Mouse (Mus musculus): ENCODE measurements around the gene Catsperd. TPM values are rescaled to one million over a fixed set of nuclear protein-coding genes. Genes with fewer than 3 reads are reported as not detected.

Gene Catsperd
- not detected in 2 replicates for polyA plus RNA-seq (2012; ENCODE audit: insufficient read depth, insufficient read length, missing spikeins)

- no peak for TF ChIP-seq POLR2A (IDR thresholded peaks at IDR 0.05; ENCODE audit: borderline replicate concordance, low read depth, low read length)
- no peak for TF ChIP-seq CTCF (IDR thresholded peaks at IDR 0.05; ENCODE audit: low read depth, low read length)
- H3K27ac ChIP-seq (ENCODE audit: insufficient read depth, low read depth, low read length) = no peak within 1 kb of the TSS
- peak within 1 kb of the TSS; percentile 97 for H3K4me3 ChIP-seq (ENCODE audit: insufficient read depth, low read length)
- H3K4me1 ChIP-seq (ENCODE audit: control insufficient read depth, insufficient read depth, low read length) = peaks cover 14% of the 10 kb centered on the region
Measured at GRCm38 (mm10) chr17:56627530-56628277, at the start of gene Catsperd. TSS of gene Catsperd (plus strand) at chr17:56628143.

GRCm38 (mm10) chr17:56583071-56583470 lies 44.9 kb upstream of the Catsperd start:
- Histone ChIP-seq H3K27ac (ENCODE audit: insufficient read depth, low read depth, low read length) (peak overlapping the region; percentile 99), H3K4me1 (ENCODE audit: control insufficient read depth, insufficient read depth, low read length) (peaks cover 27% of the 10 kb centered on the region), H3K4me3 (ENCODE audit: insufficient read depth, low read length) (peak overlapping the region; percentile 99)
- no peak for TF ChIP-seq CTCF (IDR thresholded peaks at IDR 0.05; ENCODE audit: low read depth, low read length)
- TF ChIP-seq POLR2A (IDR thresholded peaks at IDR 0.05; ENCODE audit: borderline replicate concordance, low read depth, low read length) = no peak

GRCm38 (mm10) chr17:56583611-56584256 lies 44.2 kb upstream of the Catsperd start:
- H3K27ac ChIP-seq (ENCODE audit: insufficient read depth, low read depth, low read length) = peak overlapping the region; percentile 99

GRCm38 (mm10) chr17:56584257-56585130 lies 43.4 kb upstream of the Catsperd start, which contains the start of the genes Safb2 and Safb:
TSS of gene Safb2 (minus strand) at chr17:56584585.
TSS of gene Safb (plus strand) at chr17:56584825.
- peak within 1 kb of the TSS; percentile 99 for H3K4me3 ChIP-seq (ENCODE audit: insufficient read depth, low read length)
- peak within 1 kb of the TSS; percentile 99 for H3K27ac ChIP-seq (ENCODE audit: insufficient read depth, low read depth, low read length)
- TF ChIP-seq POLR2A (IDR thresholded peaks at IDR 0.05; ENCODE audit: borderline replicate concordance, low read depth, low read length) = peak; percentile 31; the same call in 1 of the 2 replicates
- TF ChIP-seq CTCF (IDR thresholded peaks at IDR 0.05; ENCODE audit: low read depth, low read length) = no peak
- peaks cover 27% of the 10 kb centered on the region for H3K4me1 ChIP-seq (ENCODE audit: control insufficient read depth, insufficient read depth, low read length)

More at GRCm38 (mm10) chr17:56583611-56584256, 44.2 kb upstream of the Catsperd start:
- TF ChIP-seq CTCF (IDR thresholded peaks at IDR 0.05; ENCODE audit: low read depth, low read length) (no peak), POLR2A (IDR thresholded peaks at IDR 0.05; ENCODE audit: borderline replicate concordance, low read depth, low read length) (no peak)
- Histone ChIP-seq H3K4me3 (ENCODE audit: insufficient read depth, low read length) (peak overlapping the region; percentile 99), H3K4me1 (ENCODE audit: control insufficient read depth, insufficient read depth, low read length) (peaks cover 27% of the 10 kb centered on the region)

GRCm38 (mm10) chr17:56585171-56585821 lies 42.6 kb upstream of the Catsperd start:
- H3K27ac ChIP-seq (ENCODE audit: insufficient read depth, low read depth, low read length) = peak overlapping the region; percentile 96
- H3K4me1 ChIP-seq (ENCODE audit: control insufficient read depth, insufficient read depth, low read length) = peaks cover 27% of the 10 kb centered on the region
- TF ChIP-seq CTCF (IDR thresholded peaks at IDR 0.05; ENCODE audit: low read depth, low read length) = no peak
- peak overlapping the region; percentile 85 for H3K4me3 ChIP-seq (ENCODE audit: insufficient read depth, low read length)

GRCm38 (mm10) chr17:56587773-56588172 lies 40.2 kb upstream of the Catsperd start:
- Histone ChIP-seq H3K27ac (ENCODE audit: insufficient read depth, low read depth, low read length) (no peak overlapping the region), H3K4me1 (ENCODE audit: control insufficient read depth, insufficient read depth, low read length) (peaks cover 11% of the 10 kb centered on the region), H3K4me3 (ENCODE audit: insufficient read depth, low read length) (no peak overlapping the region)
- no peak for TF ChIP-seq CTCF (IDR thresholded peaks at IDR 0.05; ENCODE audit: low read depth, low read length)
- TF ChIP-seq POLR2A (IDR thresholded peaks at IDR 0.05; ENCODE audit: borderline replicate concordance, low read depth, low read length) = no peak

GRCm38 (mm10) chr17:56588921-56589320 lies 39.0 kb upstream of the Catsperd start:
- no peak overlapping the region for H3K27ac ChIP-seq (ENCODE audit: insufficient read depth, low read depth, low read length)
- H3K4me1 ChIP-seq (ENCODE audit: control insufficient read depth, insufficient read depth, low read length) = peaks cover 11% of the 10 kb centered on the region
- TF ChIP-seq POLR2A (IDR thresholded peaks at IDR 0.05; ENCODE audit: borderline replicate concordance, low read depth, low read length) (no peak), CTCF (IDR thresholded peaks at IDR 0.05; ENCODE audit: low read depth, low read length) (no peak)
- no peak overlapping the region for H3K4me3 ChIP-seq (ENCODE audit: insufficient read depth, low read length)

GRCm38 (mm10) chr17:56592553-56592952 lies 35.4 kb upstream of the Catsperd start:
- no peak overlapping the region for H3K4me3 ChIP-seq (ENCODE audit: insufficient read depth, low read length)
- TF ChIP-seq CTCF (IDR thresholded peaks at IDR 0.05; ENCODE audit: low read depth, low read length) = no peak
- TF ChIP-seq POLR2A (IDR thresholded peaks at IDR 0.05; ENCODE audit: borderline replicate concordance, low read depth, low read length) = no peak
- H3K4me1 ChIP-seq (ENCODE audit: control insufficient read depth, insufficient read depth, low read length) = no peaks in the 10 kb centered on the region
- H3K27ac ChIP-seq (ENCODE audit: insufficient read depth, low read depth, low read length) = no peak overlapping the region
